Mouse (Mus musculus) CH12.LX (cell line): ENCODE measurements around the gene Impdh1. TPM values are rescaled to one million over a fixed set of nuclear protein-coding genes. Genes with fewer than 3 reads are reported as not detected.
A peak's percentile ranks its signal among the peaks of the same experiment; 100 is the strongest.

ENCODE experiments used
- DNase-seq: peaks from one replicate; pipeline ENCODE4 v3.0.0-alpha.2; 2013; ENCODE audit errors: extremely low read depth
- H3K27ac ChIP-seq: 2 replicates; pipeline ENCODE4 v1.5.1; 2012; ENCODE audit warnings: low read depth, mild to moderate bottlenecking, control low read depth, moderate library complexity; ENCODE audit not compliant: insufficient read depth
- H3K27me3 ChIP-seq: replicated peaks from 2 replicates; pipeline ENCODE3; 2012; ENCODE audit warnings: inconsistent platforms
- H3K36me3 ChIP-seq, 2 experiments: replicated peaks in 1 of 2; 2 replicates each; pipeline versions ENCODE3 to v1.6.1; 2012; ENCODE audit warnings: inconsistent platforms in 1 of 2, low read length in 1 of 2, mild to moderate bottlenecking in 1 of 2, mixed read lengths in 1 of 2, moderate library complexity in 1 of 2; ENCODE audit not compliant: control insufficient read depth in 1 of 2, insufficient read depth in 1 of 2
- H3K4me1 ChIP-seq, 2 experiments: 2 replicates each; pipeline ENCODE4 v1.6.1; 2012; ENCODE audit warnings: inconsistent platforms in 1 of 2, moderate library complexity in 1 of 2; ENCODE audit not compliant: insufficient read depth in 2 of 2, control insufficient read depth in 1 of 2
- H3K4me2 ChIP-seq: 2 replicates; pipeline ENCODE4 v1.6.1; 2012; ENCODE audit warnings: low read depth, mild to moderate bottlenecking, control low read depth; ENCODE audit not compliant: poor library complexity, insufficient read depth, severe bottlenecking
- H3K4me3 ChIP-seq, 3 experiments: fragments of 150-350 bp in 1 of 3; sonication (generic) in 1 of 3; replicated peaks in 1 of 3; 2 replicates each; pipeline versions ENCODE3 to v1.5.1; 2011 to 2012; ENCODE audit warnings: low read depth in 2 of 3, low read length in 2 of 3, mild to moderate bottlenecking in 2 of 3, moderate library complexity in 2 of 3, control low read depth in 1 of 3, improper control_type of control experiment in 1 of 3, inconsistent platforms in 1 of 3, mixed read lengths in 1 of 3; ENCODE audit not compliant: poor library complexity in 1 of 3
- H3K79me2 ChIP-seq: replicated peaks from 2 replicates; pipeline ENCODE4 v1.6.1; 2012; ENCODE audit warnings: mild to moderate bottlenecking, moderate library complexity; ENCODE audit not compliant: control insufficient read depth, poor library complexity, insufficient read depth, severe bottlenecking; ENCODE audit errors: extremely low read depth
- H3K9ac ChIP-seq: 2 replicates; pipeline ENCODE4 v1.6.1; 2012; ENCODE audit warnings: low read depth, mild to moderate bottlenecking, control low read depth, moderate library complexity; ENCODE audit not compliant: insufficient read depth
- H3K9me3 ChIP-seq: replicated peaks from 2 replicates; pipeline ENCODE3; 2012; ENCODE audit warnings: low read length, inconsistent platforms, mixed read lengths
- CHD2 ChIP-seq: IDR thresholded peaks from 2 replicates; pipeline ENCODE4 v1.6.1; 2011; ENCODE audit warnings: low read length, improper control_type of control experiment
- CTCF ChIP-seq, 2 experiments: IDR thresholded peaks in 1 of 2; conservative IDR thresholded peaks in 1 of 2; 2 replicates each; pipeline ENCODE4 v1.5.1; 2011 to 2012; ENCODE audit warnings: low read depth in 2 of 2, low read length in 2 of 2, improper control_type of control experiment in 1 of 2, inconsistent platforms in 1 of 2, mild to moderate bottlenecking in 1 of 2, moderate library complexity in 1 of 2
- ELF1 ChIP-seq: IDR thresholded peaks from 2 replicates; pipeline ENCODE4 v1.6.1; 2014; ENCODE audit warnings: low read depth, mild to moderate bottlenecking, inconsistent platforms, low read length, improper control_type of control experiment
- HCFC1 ChIP-seq: IDR thresholded peaks from 2 replicates; pipeline ENCODE4 v1.6.1; 2012; ENCODE audit warnings: low read depth, mild to moderate bottlenecking, inconsistent platforms, low read length, improper control_type of control experiment
- JUND ChIP-seq: conservative IDR thresholded peaks from 2 replicates; pipeline ENCODE4 v1.6.1; 2011; ENCODE audit warnings: low read depth, low read length, improper control_type of control experiment
- MAFK ChIP-seq: IDR thresholded peaks from 2 replicates; pipeline ENCODE4 v1.6.1; 2011; ENCODE audit warnings: low read length, improper control_type of control experiment; ENCODE audit not compliant: insufficient replicate concordance
- MAX ChIP-seq: IDR thresholded peaks from 2 replicates; pipeline ENCODE4 v1.6.1; 2011; ENCODE audit warnings: low read length, improper control_type of control experiment
- MAZ ChIP-seq: IDR thresholded peaks from 2 replicates; pipeline ENCODE4 v1.6.1; 2012; ENCODE audit warnings: low read depth, mild to moderate bottlenecking, inconsistent platforms, low read length, improper control_type of control experiment, moderate library complexity
- MXI1 ChIP-seq: IDR thresholded peaks from 2 replicates; pipeline ENCODE4 v1.6.1; 2011; ENCODE audit warnings: mild to moderate bottlenecking, low read depth, low read length, improper control_type of control experiment
- MYC ChIP-seq: IDR thresholded peaks from 2 replicates; pipeline ENCODE4 v1.6.1; 2011; ENCODE audit warnings: low read depth, mild to moderate bottlenecking, improper control_type of control experiment, low read length
- NRF1 ChIP-seq: IDR thresholded peaks from 2 replicates; pipeline ENCODE4 v1.6.1; 2014; ENCODE audit warnings: low read depth, mild to moderate bottlenecking, inconsistent platforms, low read length, improper control_type of control experiment, moderate library complexity
- RAD21 ChIP-seq: IDR thresholded peaks from 2 replicates; pipeline ENCODE4 v1.6.1; 2011; ENCODE audit warnings: low read depth, mild to moderate bottlenecking, low read length, improper control_type of control experiment, moderate library complexity
- RCOR1 ChIP-seq: conservative IDR thresholded peaks from 2 replicates; pipeline ENCODE4 v1.6.1; 2012; ENCODE audit warnings: low read depth, mild to moderate bottlenecking, inconsistent platforms, low read length, improper control_type of control experiment
- SIN3A ChIP-seq: IDR thresholded peaks from 2 replicates; pipeline ENCODE4 v1.6.1; 2012; ENCODE audit warnings: low read length, improper control_type of control experiment, inconsistent platforms
- SMC3 ChIP-seq: IDR thresholded peaks from 2 replicates; pipeline ENCODE4 v1.6.1; 2011; ENCODE audit warnings: low read depth, low read length, improper control_type of control experiment
- TBP ChIP-seq: conservative IDR thresholded peaks from 2 replicates; pipeline ENCODE4 v1.6.1; 2011; ENCODE audit warnings: low read depth, low read length, improper control_type of control experiment
- UBTF ChIP-seq: IDR thresholded peaks from 2 replicates; pipeline ENCODE4 v1.6.1; 2012; ENCODE audit warnings: low read depth, mild to moderate bottlenecking, inconsistent platforms, low read length, improper control_type of control experiment, moderate library complexity
- USF2 ChIP-seq: conservative IDR thresholded peaks from 2 replicates; pipeline ENCODE4 v1.6.1; 2011; ENCODE audit warnings: low read depth, low read length, improper control_type of control experiment
- ZKSCAN1 ChIP-seq: IDR thresholded peaks from 2 replicates; pipeline ENCODE4 v1.6.1; 2012; ENCODE audit warnings: low read depth, inconsistent platforms, low read length, improper control_type of control experiment, borderline replicate concordance
- ZMIZ1 ChIP-seq: IDR thresholded peaks from 2 replicates; pipeline ENCODE4 v1.6.1; 2012; ENCODE audit warnings: low read depth, mild to moderate bottlenecking, inconsistent platforms, low read length, improper control_type of control experiment
- ZNF384 ChIP-seq: IDR thresholded peaks from 2 replicates; pipeline ENCODE4 v1.6.1; 2012; ENCODE audit warnings: low read depth, low read length, improper control_type of control experiment, inconsistent platforms
- dilution Hi-C: fragments of 300-500 bp; cut with MboI; formaldehyde crosslinking; loops from 2 replicates; pipeline ENCODE4 v1.14.3; 2020; ENCODE audit warnings: low sequenced_read_pairs; ENCODE audit not compliant: extremely low pct_unique_long_range_greater_than_20kb, extremely low pct_ligation_motif_present
- in situ Hi-C: fragments of 300-500 bp; cut with MboI; formaldehyde crosslinking; loops from 3 replicates; pipeline ENCODE4 v1.14.3; 2019; ENCODE audit warnings: low sequenced_read_pairs, low pct_ligation_motif_present, low pct_unique_long_range_greater_than_20kb, mixed read lengths
- polyA plus RNA-seq: library from polyadenylated mRNA; unstranded; fragments of >175 nt; gene quantifications from 2 replicates; pipeline ENCODE4 v1.2.1, GENCODE M21; 2012; ENCODE audit warnings: low read depth; ENCODE audit not compliant: insufficient read length
- total RNA-seq, 2 experiments: library from RNA; depleted of rRNA; stranded (reverse); fragments of 300-350 nt in 1 of 2; fragments of >200 nt in 1 of 2; gene quantifications; 2 replicates each; pipeline ENCODE4 v1.2.3; 2012 to 2014

The Impdh1 gene
- total and polyA plus RNA-seq, 3 experiments = 3.1 to 19.6 (median 14.9) TPM

DNA sequence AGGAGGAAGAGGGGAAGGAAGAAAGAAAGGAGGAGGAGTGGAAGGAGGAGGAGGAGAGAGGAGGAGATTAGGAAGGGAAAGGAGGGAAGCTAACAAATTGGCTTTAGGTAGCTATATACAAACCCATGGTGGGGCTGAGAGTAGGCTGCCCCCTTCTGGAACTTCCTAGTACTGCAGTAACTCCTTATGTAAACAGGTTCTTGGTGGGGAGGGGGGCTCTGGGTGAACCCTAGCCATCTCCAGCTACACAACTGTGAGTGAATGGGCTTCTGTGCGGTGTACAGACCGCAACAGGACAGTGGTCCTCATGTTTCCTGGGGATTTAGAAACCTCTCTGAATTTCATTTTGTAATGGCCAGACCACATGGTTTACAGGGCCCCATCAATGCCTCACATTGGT, 24.6 kb upstream of the Impdh1 start:
- Histone ChIP-seq H3K27me3 (no peaks in the 10 kb centered on the region), H3K9ac (no peak overlapping the region), H3K9me3 (no peaks in the 10 kb centered on the region), H3K4me3 (no peak overlapping the region), H3K4me1 (peaks cover 8 to 14% of the 10 kb centered on the region in 2 experiments), H3K27ac (no peak overlapping the region), H3K36me3 (no peaks in the 10 kb centered on the region), H3K79me2 (no peaks in the 10 kb centered on the region), H3K4me2 (no peak overlapping the region)
- in situ Hi-C loops = loop anchor here (5.0 kb wide), 3 partner anchors 34 to 74 kb away; partner anchors contain the start of genes Fam71f2 and Rbm28
- DNase-seq = peak; percentile 64
- dilution Hi-C loops = no loop called here
- TF ChIP-seq ZMIZ1 (no peak), MAX (no peak), UBTF (no peak), JUND (no peak), TBP (no peak), ELF1 (peak; percentile 44; the same call in 1 of the 2 replicates), MAZ (0 out of 2 replicates have a peak, but pooled peaks have one; percentile 31), ZKSCAN1 (no peak), CTCF (conservative IDR thresholded peaks at IDR 0.05 in 1 of 2, IDR thresholded peaks at IDR 0.05 in 1 of 2; ENCODE audit: low read depth in 2 of 2, low read length in 2 of 2) (peak; percentile 80), MAFK (no peak), ZNF384 (no peak), RAD21 (peak; percentile 46), RCOR1 (no peak), SMC3 (peak; percentile 65)

DNA sequence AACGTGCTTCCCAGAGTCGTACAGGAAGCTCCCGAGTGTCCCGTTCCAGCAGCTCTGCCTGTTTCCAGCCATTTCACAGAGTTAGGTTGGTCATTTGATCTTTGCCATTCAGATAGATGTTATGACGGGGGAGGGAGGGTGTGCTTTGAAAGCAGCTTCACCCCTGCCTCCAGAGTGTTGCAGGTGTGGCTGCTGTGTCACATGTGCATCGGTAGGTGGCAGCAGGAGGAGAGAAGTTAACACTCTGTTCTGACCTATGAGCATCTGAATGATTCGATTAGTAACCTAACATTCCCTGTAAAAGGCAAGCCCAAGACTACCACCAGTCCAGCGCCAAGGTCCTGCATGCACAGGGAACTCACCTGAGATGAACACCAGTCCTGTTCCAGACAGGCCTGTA, 18.1 kb upstream of the Impdh1 start:
- Histone ChIP-seq H3K4me3 (no peak overlapping the region), H3K79me2 (no peaks in the 10 kb centered on the region), H3K4me1 (peaks cover 3 to 16% of the 10 kb centered on the region in 2 experiments; a peak in 3 of 4 replicates), H3K36me3 (no peaks in the 10 kb centered on the region), H3K9ac (no peak overlapping the region), H3K27ac (no peak overlapping the region), H3K4me2 (no peak overlapping the region), H3K27me3 (no peaks in the 10 kb centered on the region), H3K9me3 (no peaks in the 10 kb centered on the region)
- dilution Hi-C loops = no loop called here
- no peak for DNase-seq
- in situ Hi-C loops = no loop called here
- TF ChIP-seq ZKSCAN1 (no peak), RAD21 (peak; percentile 38), NRF1 (no peak), MAX (peak; percentile 55; the same call in 1 of the 2 replicates), SMC3 (peak; percentile 60), HCFC1 (no peak), ZNF384 (no peak), MAZ (no peak), MXI1 (no peak), CHD2 (no peak), USF2 (peak; percentile 23), SIN3A (no peak), MYC (no peak), ELF1 (no peak), CTCF (conservative IDR thresholded peaks at IDR 0.05 in 1 of 2, IDR thresholded peaks at IDR 0.05 in 1 of 2; ENCODE audit: low read depth in 2 of 2, low read length in 2 of 2) (peak; percentile 32 to 71; a peak in 3 of 4 replicates), JUND (no peak)
